Mouse (Mus musculus): ENCODE results near the gene Cd320. TPM values are rescaled to one million over a fixed set of nuclear protein-coding genes. Genes with fewer than 3 reads are reported as not detected.
"Not testable (repeated sequence)": the region's sequence is repeated elsewhere in the genome, so short reads cannot be mapped to it uniquely, and the experiment has no call there.

Gene Cd320
- polyA plus RNA-seq, 1 experiment, result 30.6 TPM

DNA sequence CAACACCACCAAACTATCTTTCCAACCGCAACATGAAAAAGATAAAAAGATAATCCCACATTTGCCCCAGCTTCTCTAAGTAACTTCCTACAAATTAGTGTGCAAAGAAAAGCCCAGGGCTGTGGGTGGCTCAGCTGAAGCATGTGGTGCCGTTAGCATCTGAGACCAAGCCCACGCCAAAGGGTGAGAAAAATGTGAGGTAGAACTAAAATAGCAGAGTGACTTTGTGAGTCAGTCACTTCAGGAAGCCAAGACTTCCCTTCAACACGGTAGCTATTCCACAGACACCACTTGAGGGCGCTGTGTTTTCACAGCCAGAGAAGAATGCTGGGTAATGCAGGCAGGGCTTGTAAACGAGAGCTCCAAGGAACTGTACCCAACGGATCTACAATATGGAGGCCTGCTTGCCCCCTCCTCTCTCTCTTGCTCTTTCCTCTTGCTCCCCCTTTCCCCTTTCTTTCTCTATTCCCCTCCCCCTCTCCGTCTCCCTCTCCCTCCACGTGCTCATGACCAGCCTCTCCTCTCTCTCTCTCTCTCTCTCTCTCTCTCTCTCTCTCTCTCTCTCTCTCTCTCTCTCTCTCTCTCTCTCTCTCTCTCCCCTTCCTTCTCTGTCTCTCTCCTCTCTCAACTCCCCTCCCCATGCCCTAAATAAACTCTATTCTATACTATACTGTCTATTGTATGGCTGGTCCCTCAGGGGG lies 22.6 kb downstream of the Cd320 start:
- peaks cover 3% of the 10 kb centered on the region for H3K4me1 ChIP-seq (ENCODE audit: control insufficient read depth, insufficient read depth, low read length)
- peak overlapping the region; percentile 48 for H3K4me3 ChIP-seq (ENCODE audit: low read depth, low read length)
- peak overlapping the region; percentile 44; the same call in 1 of the 2 replicates for H3K9ac ChIP-seq (ENCODE audit: low read depth, poor library complexity, severe bottlenecking)
- peak overlapping the region; percentile 8; the same call in 1 of the 2 replicates for H3K27ac ChIP-seq (ENCODE audit: insufficient read depth, low read length)
- no peaks in the 10 kb centered on the region for H3K27me3 ChIP-seq (ENCODE audit: control insufficient read depth, insufficient read depth, low read length, poor library complexity, severe bottlenecking)
- TF ChIP-seq EP300 (IDR thresholded peaks at IDR 0.05; ENCODE audit: insufficient read depth, low read depth, low read length) (no peak), CTCF (IDR thresholded peaks at IDR 0.05; ENCODE audit: low read depth, low read length) (peak; percentile 76)
- no peaks in the 10 kb centered on the region for H3K36me3 ChIP-seq (ENCODE audit: control insufficient read depth, insufficient read depth, low read length, poor library complexity, severe bottlenecking)
- no peaks in the 10 kb centered on the region for H3K9me3 ChIP-seq (replicated peaks; ENCODE audit: control insufficient read depth, insufficient read depth, low read length, poor library complexity, severe bottlenecking)

DNA sequence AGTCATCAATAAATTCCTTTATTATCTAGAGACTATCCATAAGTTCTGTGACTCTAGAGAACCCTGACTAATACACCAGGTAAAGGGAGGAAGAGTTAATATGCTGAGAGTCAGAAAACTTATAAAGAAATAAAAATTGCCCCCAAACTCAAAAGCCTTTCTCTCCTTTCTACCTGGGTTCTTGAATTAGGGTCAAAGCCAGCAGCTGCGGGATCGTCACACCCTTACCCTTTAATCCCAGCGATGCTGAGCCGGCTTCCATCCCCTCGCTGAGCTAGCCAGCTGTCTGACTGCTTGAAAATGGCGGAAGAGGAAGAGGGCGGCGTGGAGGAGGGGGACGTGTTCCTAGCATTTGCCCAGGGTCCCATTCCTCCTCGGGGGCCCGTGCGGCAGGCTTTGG lies 30.6 kb downstream of the Cd320 start, which contains the start of gene Gm7029:
Gene Gm7029, plus strand, starts transcription at position 301 of the 400 bp plus-strand sequence.
- H3K9me3 ChIP-seq (replicated peaks; ENCODE audit: control insufficient read depth, insufficient read depth, low read length, poor library complexity, severe bottlenecking); H3K4me1 ChIP-seq (ENCODE audit: control insufficient read depth, insufficient read depth, low read length); H3K4me3 ChIP-seq (ENCODE audit: low read depth, low read length); H3K9ac ChIP-seq (ENCODE audit: low read depth, poor library complexity, severe bottlenecking); H3K27ac ChIP-seq (ENCODE audit: insufficient read depth, low read length); H3K27me3 ChIP-seq (ENCODE audit: control insufficient read depth, insufficient read depth, low read length, poor library complexity, severe bottlenecking): not testable (repeated sequence)
- peaks cover 13% of the 10 kb centered on the region for H3K36me3 ChIP-seq (ENCODE audit: control insufficient read depth, insufficient read depth, low read length, poor library complexity, severe bottlenecking)

DNA sequence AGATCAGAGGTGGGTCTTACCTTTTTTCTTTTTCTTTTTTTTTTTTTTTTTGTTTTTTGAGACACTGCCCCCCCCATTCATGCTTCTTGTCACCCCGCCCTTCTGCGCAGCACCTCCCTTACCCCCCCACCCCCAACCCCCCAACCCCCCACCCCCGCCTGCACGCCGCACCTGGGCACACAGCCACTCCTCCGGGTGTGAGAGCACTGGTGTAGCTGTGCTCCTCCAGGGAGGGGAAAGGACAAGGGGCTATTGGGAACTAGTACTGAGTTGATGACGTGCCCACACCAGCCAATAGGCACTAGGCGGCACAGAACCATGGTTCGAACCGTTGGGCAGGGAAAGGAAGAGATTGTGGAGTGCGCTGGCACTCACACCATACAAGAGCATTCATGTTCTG lies 31.5 kb downstream of the Cd320 start:
- TF ChIP-seq CTCF (IDR thresholded peaks at IDR 0.05; ENCODE audit: low read depth, low read length), result no peak
- TF ChIP-seq POLR2A (IDR thresholded peaks at IDR 0.05; ENCODE audit: insufficient read depth, low read length), result no peak
- no peak for TF ChIP-seq EP300 (IDR thresholded peaks at IDR 0.05; ENCODE audit: insufficient read depth, low read depth, low read length)
- H3K36me3 ChIP-seq (ENCODE audit: control insufficient read depth, insufficient read depth, low read length, poor library complexity, severe bottlenecking), result peaks cover 16% of the 10 kb centered on the region

DNA sequence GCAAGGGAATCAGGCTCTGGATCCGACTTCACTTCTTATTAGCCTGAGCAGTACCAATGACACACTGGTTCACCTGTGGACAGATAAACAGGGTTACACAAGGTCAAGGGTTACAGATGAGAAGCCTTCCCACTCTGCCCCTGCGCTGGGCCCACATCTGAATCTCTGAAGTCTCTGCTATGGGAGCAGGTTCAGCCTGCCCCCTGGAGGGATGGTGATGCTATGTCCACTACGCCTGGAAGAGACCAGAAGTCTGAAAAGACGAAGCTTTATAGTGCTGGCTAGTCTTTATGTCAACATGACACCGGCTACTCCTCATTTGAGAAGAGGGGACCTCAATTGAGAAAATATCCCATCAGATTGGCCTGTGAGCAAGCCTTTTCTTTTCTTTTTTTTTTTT lies 32.9 kb downstream of the Cd320 start:
- H3K36me3 ChIP-seq (ENCODE audit: control insufficient read depth, insufficient read depth, low read length, poor library complexity, severe bottlenecking), result peaks cover 27% of the 10 kb centered on the region
- H3K27ac ChIP-seq (ENCODE audit: insufficient read depth, low read length); H3K4me3 ChIP-seq (ENCODE audit: low read depth, low read length); H3K9ac ChIP-seq (ENCODE audit: low read depth, poor library complexity, severe bottlenecking); H3K27me3 ChIP-seq (ENCODE audit: control insufficient read depth, insufficient read depth, low read length, poor library complexity, severe bottlenecking); H3K4me1 ChIP-seq (ENCODE audit: control insufficient read depth, insufficient read depth, low read length); H3K9me3 ChIP-seq (replicated peaks; ENCODE audit: control insufficient read depth, insufficient read depth, low read length, poor library complexity, severe bottlenecking): not testable (repeated sequence)
- peak; percentile 45 for TF ChIP-seq CTCF (IDR thresholded peaks at IDR 0.05; ENCODE audit: low read depth, low read length)

More for the DNA sequence above, 31.5 kb downstream of the Cd320 start:
- Histone ChIP-seq H3K27me3 (ENCODE audit: control insufficient read depth, insufficient read depth, low read length, poor library complexity, severe bottlenecking) (no peaks in the 10 kb centered on the region), H3K4me1 (ENCODE audit: control insufficient read depth, insufficient read depth, low read length) (no peaks in the 10 kb centered on the region), H3K27ac (ENCODE audit: insufficient read depth, low read length) (no peak overlapping the region), H3K4me3 (ENCODE audit: low read depth, low read length) (no peak overlapping the region), H3K9ac (ENCODE audit: low read depth, poor library complexity, severe bottlenecking) (no peak overlapping the region), H3K9me3 (replicated peaks; ENCODE audit: control insufficient read depth, insufficient read depth, low read length, poor library complexity, severe bottlenecking) (no peaks in the 10 kb centered on the region)

DNA sequence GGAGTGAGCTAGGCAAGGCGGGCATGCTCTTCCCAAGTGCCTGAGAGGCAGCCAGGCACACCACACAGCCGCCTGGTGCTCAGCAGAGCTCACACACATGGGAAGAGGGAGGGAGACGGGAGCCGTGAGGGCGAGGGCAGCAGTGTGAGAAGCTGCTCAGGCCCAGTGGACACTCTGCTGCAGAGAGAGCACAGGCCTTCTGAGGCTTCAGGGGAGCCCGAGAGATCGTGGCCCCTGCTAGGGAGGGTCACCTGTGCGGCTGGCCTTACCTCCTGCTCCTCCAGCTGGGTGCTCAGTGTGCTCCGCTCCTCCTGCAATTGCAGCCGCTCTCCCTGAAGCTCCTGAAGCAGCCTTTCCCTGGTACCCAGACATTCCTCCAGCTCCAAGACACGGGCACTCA lies 41.4 kb downstream of the Cd320 start:
- H3K27ac ChIP-seq (ENCODE audit: insufficient read depth, low read length); H3K27me3 ChIP-seq (ENCODE audit: control insufficient read depth, insufficient read depth, low read length, poor library complexity, severe bottlenecking); H3K9me3 ChIP-seq (replicated peaks; ENCODE audit: control insufficient read depth, insufficient read depth, low read length, poor library complexity, severe bottlenecking); H3K4me1 ChIP-seq (ENCODE audit: control insufficient read depth, insufficient read depth, low read length); H3K4me3 ChIP-seq (ENCODE audit: low read depth, low read length); H3K9ac ChIP-seq (ENCODE audit: low read depth, poor library complexity, severe bottlenecking): not testable (repeated sequence)
- H3K36me3 ChIP-seq (ENCODE audit: control insufficient read depth, insufficient read depth, low read length, poor library complexity, severe bottlenecking), result peaks cover 45% of the 10 kb centered on the region

DNA sequence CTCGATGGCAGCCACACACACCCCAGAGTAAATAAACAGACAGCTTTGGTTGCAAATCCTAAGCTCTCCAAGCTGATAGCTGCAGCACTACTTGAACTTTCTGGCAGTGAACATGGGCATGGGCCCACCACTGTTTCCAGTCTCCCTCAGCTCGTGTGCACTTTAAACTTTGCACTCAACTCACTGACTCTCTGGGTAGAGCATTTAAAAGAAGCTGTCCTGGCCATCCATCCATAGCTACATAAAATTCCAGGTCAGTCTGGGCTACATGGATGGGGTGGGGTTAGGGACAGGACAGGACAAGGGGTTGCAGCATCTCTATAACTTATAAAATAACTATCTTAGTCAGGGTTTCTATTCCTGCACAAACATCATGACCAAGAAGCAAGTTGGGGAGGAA lies 44.9 kb downstream of the Cd320 start:
- not testable (repeated sequence) for H3K4me3 ChIP-seq (ENCODE audit: low read depth, low read length)

DNA sequence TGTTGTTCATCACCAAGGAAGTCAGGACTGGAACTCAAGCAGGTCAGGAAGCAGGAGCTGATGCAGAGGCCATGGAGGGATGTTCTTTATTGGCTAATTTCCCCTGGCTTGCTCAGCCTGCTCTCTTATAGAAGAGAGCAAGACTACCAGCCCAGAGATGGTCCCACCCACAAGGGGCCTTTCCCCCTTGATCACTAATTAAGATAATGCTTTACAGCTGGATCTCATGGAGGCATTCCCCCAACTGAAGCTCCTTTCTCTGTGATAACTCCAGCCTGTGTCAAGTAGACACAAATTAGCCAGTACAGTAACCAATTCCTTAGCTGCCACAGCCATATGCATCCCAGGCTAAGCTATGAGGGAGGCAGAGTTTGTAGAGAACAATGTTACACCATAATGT lies 45.3 kb downstream of the Cd320 start:
- H3K27ac ChIP-seq (ENCODE audit: insufficient read depth, low read length); H3K27me3 ChIP-seq (ENCODE audit: control insufficient read depth, insufficient read depth, low read length, poor library complexity, severe bottlenecking); H3K4me1 ChIP-seq (ENCODE audit: control insufficient read depth, insufficient read depth, low read length); H3K4me3 ChIP-seq (ENCODE audit: low read depth, low read length); H3K9ac ChIP-seq (ENCODE audit: low read depth, poor library complexity, severe bottlenecking); H3K9me3 ChIP-seq (replicated peaks; ENCODE audit: control insufficient read depth, insufficient read depth, low read length, poor library complexity, severe bottlenecking): not testable (repeated sequence)
- H3K36me3 ChIP-seq (ENCODE audit: control insufficient read depth, insufficient read depth, low read length, poor library complexity, severe bottlenecking), result peaks cover 27% of the 10 kb centered on the region

More for the DNA sequence above, 44.9 kb downstream of the Cd320 start:
- not testable (repeated sequence) for H3K27ac ChIP-seq (ENCODE audit: insufficient read depth, low read length); H3K27me3 ChIP-seq (ENCODE audit: control insufficient read depth, insufficient read depth, low read length, poor library complexity, severe bottlenecking); H3K9ac ChIP-seq (ENCODE audit: low read depth, poor library complexity, severe bottlenecking); H3K9me3 ChIP-seq (replicated peaks; ENCODE audit: control insufficient read depth, insufficient read depth, low read length, poor library complexity, severe bottlenecking); H3K4me1 ChIP-seq (ENCODE audit: control insufficient read depth, insufficient read depth, low read length)
- peaks cover 27% of the 10 kb centered on the region for H3K36me3 ChIP-seq (ENCODE audit: control insufficient read depth, insufficient read depth, low read length, poor library complexity, severe bottlenecking)

DNA sequence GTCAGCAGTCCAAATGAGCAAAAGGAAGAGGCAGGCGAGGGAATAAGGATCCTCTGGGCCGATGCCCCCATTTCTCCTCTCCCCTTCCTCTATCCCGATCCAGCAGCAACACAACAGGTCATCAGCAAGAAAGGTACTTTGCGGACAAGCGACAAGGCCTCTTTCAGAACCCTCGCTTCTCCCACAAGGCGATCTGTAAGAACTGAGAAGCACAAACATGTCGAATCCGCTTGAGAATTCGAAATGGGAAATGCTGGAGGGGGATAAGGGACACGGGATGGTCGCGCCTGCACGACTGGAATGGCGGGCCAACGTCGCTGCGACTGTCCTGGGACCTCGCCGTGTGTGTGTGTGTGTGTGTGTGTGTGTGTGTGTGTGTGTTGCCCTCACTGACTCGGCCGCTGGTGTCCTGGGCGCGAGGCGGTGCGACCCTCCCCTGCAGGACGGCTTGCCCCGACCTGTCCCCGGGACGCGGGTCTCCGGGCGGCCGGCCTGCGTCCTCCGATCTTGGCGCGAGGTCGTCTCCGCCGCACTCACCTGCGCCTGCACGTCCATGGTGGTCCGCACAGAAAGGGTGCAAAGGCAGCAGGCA lies 47.1 kb downstream of the Cd320 start:
- H3K9me3 ChIP-seq (replicated peaks; ENCODE audit: control insufficient read depth, insufficient read depth, low read length, poor library complexity, severe bottlenecking), result not testable (repeated sequence)
- Histone ChIP-seq H3K4me3 (ENCODE audit: low read depth, low read length) (peak overlapping the region; percentile 70), H3K27ac (ENCODE audit: insufficient read depth, low read length) (peak overlapping the region; percentile 23)

More for the DNA sequence above, 47.1 kb downstream of the Cd320 start:
- H3K27me3 ChIP-seq (ENCODE audit: control insufficient read depth, insufficient read depth, low read length, poor library complexity, severe bottlenecking); H3K4me1 ChIP-seq (ENCODE audit: control insufficient read depth, insufficient read depth, low read length): not testable (repeated sequence)
- Histone ChIP-seq H3K9ac (ENCODE audit: low read depth, poor library complexity, severe bottlenecking) (peak overlapping the region; percentile 69), H3K36me3 (ENCODE audit: control insufficient read depth, insufficient read depth, low read length, poor library complexity, severe bottlenecking) (peaks cover 20% of the 10 kb centered on the region)

Measured in ES-Bruce4 (cell line).